Mouse (Mus musculus) left cerebral cortex, postnatal 4 days (tissue): ENCODE results near the gene Tm9sf3. TPM values are rescaled to one million over a fixed set of nuclear protein-coding genes. Genes with fewer than 3 reads are reported as not detected.
"Not testable (repeated sequence)": the region's sequence is repeated elsewhere in the genome, so short reads cannot be mapped to it uniquely, and the experiment has no call there.

Experiments used
- DNase-seq: peaks from one replicate; pipeline ENCODE4 v3.0.0-alpha.2; 2022
- intact Hi-C: fragments of 180-260 bp; cut with DNase I; formaldehyde crosslinking; loops from one replicate; pipeline ENCODE4 v1.15.1; 2025
- total RNA-seq, 2 experiments: library from RNA; stranded (reverse); gene quantifications; 2 replicates each; pipeline ENCODE4 v1.2.3; 2021

Gene Tm9sf3
- 100 to 1,000 TPM; 126 to 130 TPM for total RNA-seq

DNA sequence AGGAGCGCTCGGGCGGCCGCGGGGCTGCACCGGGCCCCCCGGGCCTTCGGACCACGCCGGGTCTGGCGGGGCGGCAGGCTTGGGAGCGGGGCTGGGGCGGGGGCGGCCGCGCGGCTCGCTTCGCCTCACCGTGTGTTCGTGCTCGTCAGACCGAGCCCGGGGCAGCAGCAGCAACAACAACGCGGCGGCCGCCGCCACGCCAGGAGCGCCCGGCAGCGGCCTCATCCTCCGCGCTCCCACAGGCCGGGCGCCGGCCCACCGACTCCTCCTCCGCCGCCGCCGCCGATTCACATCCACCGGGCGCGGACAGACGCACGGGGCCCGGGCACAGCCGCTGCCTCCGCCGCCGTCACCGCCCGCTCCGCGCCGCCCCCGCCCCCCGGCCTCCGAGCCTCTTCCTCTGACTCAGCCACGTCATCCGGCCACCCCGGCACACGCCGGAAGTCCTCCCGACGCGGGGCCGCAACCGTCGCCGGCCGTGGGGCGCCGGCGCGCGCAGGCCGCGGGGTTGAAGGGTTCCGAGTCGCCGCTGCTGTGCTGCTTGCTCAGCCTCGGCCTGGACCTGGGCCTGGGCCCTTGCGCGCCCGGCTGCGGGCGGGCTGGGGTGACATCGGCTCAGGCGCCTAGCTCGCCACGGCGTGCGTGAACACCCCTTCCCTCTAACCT is at the start of gene Tm9sf3:
Gene Tm9sf3, minus strand, starts transcription at position 368 of the 666 bp plus-strand sequence.
- DNase-seq: peak; percentile 88
- intact Hi-C loops: no loop called here

DNA sequence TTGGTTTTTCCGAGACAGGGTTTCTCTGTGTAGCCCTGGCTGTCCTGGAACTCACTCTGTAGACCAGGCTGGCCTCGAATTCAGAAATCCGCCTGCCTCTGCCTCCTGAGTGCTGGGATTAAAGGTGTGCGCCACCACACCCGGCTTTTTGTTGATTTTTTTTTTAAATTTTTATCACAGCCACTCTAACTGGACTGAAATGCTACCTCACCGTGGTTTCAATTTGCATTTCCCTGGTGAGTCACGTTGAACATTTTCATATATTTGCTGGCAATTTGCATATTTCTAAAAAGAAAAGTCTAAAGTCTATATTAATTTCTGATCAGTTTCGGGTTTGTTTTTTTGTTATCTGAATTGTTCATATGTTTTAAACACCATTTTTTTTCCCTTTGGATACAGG is 48.8 kb upstream of the Tm9sf3 start:
- DNase-seq: not testable (repeated sequence)
- intact Hi-C loops: loop anchor here (10.0 kb wide), 1 partner anchor 292 kb away; no protein-coding TSS in a partner anchor

DNA sequence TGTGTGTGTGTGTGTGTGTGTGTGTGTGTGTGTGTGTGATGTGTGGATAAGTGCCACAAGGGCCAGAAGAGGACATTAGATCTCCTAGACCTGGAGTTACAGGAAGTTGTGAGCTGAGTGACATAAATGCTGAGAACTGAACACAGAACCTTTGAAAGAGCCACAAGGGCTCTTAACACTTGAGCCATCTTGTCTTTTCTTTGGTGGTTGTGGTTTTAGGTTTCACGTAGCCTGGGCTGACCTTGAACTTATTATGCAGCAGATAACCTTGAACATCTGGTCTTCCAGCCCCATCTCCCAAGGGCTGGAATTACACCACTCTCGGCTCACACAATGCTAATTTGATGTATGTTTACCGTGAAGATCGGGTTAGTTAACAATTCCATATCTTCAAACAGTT is 48.2 kb upstream of the Tm9sf3 start:
- no peak for DNase-seq
- intact Hi-C loops: loop anchor here (10.0 kb wide), 1 partner anchor 293 kb away; no protein-coding TSS in a partner anchor

DNA sequence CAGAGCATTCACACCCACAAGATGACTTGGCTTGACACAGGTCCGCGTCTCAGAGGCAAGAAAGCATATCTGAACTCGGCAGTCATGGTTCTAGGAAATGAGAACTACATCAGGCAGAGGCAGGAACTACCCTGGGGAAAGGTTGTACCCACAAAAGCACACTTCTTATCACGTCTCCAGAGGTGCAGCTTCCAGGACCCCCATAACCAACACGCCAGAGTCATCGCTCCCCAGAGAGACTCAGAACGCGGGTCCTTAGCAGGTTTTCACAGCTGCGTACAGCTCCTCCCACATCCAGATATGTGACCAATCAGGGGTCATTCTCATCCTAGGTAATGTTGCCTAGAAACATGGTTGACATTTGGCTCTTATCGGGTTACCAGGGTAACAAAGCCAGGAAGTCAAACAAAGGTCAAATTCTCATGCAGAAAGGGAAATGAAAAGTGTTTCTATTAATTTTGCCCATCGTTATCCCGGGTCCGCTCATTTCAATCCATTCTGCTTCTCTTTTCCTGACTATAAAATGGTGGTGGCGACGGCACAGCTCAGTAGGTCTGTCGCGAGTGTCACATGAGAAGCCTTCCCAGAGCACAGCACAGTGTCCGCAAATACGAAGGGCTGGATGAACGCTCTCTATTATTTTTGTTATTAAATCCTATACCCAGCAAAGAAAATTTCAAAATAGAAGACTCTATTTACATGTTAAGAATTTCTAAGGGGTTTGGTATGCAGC is 47.3 kb upstream of the Tm9sf3 start:
- no peak for DNase-seq
- intact Hi-C loops: loop anchor here (10.0 kb wide), 1 partner anchor 294 kb away; no protein-coding TSS in a partner anchor

DNA sequence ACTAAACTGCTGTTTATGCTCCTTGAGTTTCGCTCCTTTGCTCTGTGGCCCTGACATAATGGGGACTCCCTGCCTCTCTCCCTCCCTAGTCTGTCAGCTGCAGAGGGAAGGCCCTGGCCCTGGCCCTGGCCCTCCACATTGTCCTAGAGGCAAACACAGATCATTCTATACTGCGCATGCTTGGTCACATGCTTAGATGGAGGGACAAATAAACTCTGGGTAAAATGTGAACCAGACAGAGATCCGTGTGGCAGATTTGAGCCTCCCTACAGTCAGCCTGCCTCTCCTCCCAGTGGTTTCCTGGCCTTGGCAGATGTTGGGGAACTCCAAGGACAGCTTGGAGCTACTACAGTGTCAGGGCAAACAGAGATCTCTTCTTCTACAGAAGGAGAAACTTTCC is 40.1 kb upstream of the Tm9sf3 start:
- DNase-seq: no peak
- intact Hi-C loops: no loop called here

DNA sequence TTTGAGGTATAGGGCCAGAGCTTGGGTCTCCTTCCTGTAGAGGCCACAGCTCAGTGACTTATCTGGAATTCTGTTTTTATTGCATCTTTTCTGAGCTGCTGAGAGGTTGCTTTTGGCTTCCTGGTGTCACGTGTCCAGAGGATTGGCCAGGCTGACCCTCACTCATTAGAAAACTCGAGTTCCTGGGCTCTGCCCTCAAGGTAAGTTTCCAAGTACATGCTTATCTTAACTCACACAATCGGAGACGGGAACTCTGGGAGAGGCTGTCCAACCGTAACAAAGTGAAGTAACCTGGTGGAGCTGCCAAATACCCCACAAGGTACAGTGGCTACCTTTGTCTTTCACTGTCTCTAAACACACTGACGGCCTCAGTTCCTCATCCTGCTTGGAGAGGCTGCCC is 39.6 kb upstream of the Tm9sf3 start:
- intact Hi-C loops: no loop called here

DNA sequence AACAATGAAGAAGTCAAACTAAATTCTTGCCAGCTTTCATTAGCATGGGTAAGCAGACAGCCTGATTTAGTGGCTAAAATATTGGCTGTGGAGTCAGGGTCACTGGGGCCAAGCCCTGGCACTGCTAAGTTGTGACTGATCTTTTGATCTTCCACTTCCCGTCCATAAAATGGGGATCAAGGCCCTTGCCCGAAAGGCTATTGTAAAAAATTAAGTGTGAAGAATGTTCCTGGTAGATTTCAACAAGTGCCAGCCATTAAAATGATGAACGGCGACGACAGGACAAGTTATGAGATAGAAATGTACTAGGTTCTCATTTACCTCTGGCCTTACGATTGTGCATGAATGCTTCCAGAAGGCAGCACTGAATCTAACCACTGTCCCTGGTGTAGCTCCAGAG is 38.1 kb upstream of the Tm9sf3 start:
- no peak for DNase-seq
- intact Hi-C loops: no loop called here

More for the DNA sequence above, 39.6 kb upstream of the Tm9sf3 start:
- no peak for DNase-seq

DNA sequence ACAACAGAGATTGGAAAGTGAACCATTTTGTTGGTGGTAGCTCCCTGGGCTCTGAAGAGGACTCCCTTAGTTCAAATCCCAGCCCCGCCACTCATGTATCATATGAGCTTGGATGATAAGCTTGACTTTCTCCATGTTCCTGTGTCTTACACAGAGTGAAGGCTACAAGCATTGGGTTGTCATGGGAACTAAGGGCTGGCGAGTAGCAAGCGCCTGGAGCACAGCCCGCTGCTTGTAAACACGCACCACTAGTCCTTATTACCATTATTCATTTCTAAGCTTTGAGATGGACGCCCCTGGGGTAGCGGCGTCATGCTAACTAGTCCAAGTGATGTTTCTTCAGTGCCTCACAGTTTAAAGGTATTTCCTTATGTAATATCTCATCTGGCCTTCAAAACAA is 35.6 kb upstream of the Tm9sf3 start:
- DNase-seq: no peak
- intact Hi-C loops: no loop called here

DNA sequence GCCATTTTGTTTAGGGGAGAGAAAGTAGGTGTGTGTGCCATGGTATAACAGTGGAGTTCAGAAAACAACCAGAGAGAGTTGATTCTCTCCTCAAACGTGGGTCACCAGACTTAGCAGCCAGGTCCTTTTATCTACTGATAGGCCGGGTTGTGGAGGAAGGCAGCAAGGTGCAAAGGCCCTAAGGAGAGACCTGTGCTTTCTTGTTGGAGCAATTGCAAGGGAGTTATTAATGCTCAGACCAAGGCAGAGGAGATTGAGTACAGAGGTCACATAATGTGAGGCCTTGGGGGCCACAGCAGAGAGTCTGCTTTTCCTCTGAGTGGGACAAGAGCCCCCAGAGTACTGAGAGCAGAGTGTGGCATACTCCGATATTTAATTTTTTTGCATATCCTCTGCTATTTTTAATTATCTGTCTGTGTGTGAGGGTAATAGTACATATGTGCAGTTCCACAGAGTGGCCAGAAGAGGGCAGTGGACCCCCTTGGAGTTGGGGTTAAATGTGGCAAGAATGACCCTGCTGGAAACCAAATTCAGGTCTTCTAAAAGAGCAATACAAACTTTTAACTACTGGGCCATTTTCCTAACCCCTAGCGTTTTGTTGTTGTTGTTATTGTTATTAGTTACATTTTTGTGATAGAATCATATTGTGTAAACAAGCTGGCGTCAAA is 27.3 kb upstream of the Tm9sf3 start:
- intact Hi-C loops: no loop called here
- no peak for DNase-seq

DNA sequence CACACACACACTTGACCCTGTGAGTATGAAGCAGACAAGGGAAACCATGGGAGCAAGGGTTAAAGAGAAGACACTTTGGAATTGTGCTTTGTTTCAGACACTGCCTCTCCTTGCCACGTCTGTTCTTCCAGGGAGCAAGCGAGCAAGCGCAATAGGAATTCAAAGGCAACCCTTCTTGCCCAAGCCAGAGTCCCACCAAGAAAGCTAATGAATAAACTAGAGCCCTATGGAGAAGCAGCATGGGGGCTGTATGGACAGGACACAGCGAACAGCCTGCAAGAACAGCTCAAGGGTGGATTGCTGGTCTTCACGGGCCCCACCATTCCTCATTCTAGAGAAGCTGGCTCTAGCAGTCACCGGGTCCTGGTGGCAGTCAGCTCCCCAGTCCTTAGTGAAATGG is 24.8 kb upstream of the Tm9sf3 start:
- intact Hi-C loops: no loop called here
- no peak for DNase-seq

DNA sequence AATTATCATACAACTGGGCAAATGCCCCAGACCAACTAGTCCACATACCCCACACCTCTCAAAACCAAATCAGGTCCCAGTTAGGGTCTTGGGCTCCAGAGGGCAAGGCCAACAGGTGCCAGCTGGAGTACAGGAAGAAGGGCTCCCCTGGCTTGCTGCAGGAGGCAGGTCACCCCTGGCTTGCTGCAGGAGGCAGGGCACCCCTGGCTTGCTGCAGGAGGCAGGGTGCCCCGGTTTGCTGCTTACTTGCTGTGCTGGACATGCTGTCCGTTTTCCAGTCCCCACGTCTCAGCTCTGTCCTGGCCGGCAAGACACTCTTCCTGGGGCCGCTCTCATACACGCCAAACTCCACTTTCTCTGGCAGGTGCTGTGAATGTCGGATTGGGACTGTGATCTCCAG is 23.4 kb upstream of the Tm9sf3 start:
- no peak for DNase-seq
- intact Hi-C loops: no loop called here

DNA sequence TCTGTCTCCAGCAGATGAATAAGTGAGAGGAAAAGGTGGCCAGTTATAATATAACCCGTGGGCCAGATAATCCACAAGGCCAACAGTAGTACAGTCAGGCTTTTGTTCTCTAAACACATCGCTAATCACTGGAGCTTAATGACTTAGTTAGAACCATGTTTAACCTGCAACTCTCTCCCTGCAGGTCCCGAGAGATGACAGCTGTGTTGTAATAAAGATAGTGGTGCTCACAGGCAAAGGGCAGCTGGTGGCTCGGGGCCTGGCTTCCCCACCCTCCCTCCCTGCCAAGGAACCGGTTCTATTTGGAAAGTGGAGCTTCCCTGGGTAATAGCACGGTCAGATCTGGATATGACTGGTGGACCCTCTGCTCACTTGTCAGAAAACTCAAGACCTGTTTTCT is 20.7 kb upstream of the Tm9sf3 start:
- intact Hi-C loops: no loop called here
- DNase-seq: no peak

DNA sequence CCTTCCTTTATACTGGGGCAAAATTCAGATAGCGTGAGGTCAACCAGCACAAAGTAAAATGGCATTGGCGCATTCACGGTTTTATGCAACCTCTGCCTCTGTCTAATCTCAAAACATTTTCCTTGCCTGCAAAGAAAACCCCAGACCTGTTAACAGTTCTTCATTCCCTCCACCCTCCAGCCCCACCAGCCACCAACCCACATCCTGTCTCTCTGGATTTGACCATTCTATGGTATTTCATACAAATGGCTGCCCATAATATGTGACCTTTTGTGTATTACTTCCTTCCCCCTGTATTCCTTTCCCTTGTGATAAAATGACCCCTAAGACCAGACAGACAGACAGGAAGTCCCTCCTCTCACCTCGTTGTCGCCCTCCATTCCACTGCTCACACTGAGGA is 18.9 kb upstream of the Tm9sf3 start:
- DNase-seq: no peak
- intact Hi-C loops: no loop called here

DNA sequence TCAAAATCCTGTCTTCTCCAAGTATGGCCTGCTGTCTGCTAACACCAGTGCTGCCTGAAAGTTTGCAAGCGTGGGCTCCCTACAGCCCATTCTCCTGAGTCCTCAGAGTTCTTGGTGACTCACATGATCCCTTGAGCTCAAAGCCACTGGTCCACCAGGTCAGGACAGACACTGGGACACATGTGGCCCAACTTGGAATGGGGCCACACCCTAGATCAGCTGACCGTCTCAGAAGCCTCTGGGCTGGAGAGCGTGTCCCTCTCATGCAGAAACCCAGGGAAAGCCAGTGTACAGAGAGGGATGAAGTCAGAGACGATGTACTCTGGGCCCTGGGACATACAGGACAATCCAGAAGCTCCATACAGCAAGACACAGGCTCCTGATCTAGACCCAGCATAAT is 18.4 kb upstream of the Tm9sf3 start:
- intact Hi-C loops: no loop called here
- DNase-seq: no peak

DNA sequence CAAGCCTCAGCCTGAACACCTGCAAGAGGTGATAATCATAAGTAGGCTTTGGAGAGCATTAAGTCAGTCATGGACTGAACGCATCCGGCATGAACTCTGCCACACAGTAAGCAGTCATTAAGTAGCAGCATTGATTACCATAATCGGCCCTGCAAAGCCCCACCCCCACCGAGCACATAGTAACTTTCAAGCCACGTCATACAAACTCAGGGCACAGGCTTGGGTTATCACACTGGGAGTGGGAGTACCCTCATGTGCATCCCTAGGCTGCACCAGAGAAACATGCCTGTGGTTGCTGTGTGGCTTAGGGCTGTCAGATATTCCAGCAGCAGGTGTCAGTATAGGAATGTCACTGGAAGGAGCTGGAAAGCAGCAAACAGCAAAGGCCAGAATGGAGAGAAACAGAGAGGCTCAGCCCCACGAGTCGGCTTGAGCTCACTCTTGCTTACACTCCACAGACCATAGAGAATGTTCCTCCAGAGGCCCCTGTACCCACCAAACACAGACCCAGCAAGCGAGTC is 16.0 kb upstream of the Tm9sf3 start:
- intact Hi-C loops: no loop called here
- DNase-seq: no peak

DNA sequence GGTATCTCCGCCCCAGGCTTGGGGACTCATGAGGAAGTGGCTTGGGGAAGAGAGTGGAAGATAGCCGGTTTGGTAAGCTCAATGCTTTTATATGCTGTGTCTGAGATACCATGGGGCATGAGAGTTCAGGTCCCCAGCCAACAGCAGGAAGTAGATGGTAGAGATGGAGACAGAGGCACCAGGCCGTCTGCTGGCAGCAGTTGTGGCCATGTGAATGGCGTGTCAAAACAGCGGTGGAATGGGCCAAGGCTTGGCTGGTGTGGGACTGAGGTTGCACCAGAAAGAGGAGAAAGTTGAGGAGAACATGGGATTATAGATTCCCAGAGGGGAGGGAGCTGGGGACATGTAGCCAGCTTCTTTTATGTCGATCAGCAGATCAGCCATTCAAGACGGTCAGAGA is 14.8 kb upstream of the Tm9sf3 start:
- DNase-seq: no peak
- intact Hi-C loops: no loop called here

DNA sequence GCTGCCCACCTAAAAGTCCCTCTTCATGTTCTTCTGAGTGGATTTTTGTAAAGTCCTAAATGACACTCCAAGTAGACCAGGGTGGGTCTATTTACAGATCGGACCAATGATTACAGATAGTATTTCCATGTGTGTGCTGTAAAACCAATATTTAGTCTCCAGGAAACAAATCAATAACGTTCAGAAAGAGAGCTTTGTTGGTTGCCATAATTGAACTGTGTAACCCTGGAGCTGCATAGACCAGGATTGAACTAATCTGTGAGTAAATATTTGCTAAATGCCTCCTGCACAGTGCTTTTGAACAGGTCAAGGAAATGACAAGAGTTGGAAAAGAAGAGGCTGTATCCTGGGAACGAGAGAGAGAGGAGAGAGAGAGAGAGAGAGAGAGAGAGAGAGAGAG is 11.8 kb upstream of the Tm9sf3 start:
- intact Hi-C loops: no loop called here

DNA sequence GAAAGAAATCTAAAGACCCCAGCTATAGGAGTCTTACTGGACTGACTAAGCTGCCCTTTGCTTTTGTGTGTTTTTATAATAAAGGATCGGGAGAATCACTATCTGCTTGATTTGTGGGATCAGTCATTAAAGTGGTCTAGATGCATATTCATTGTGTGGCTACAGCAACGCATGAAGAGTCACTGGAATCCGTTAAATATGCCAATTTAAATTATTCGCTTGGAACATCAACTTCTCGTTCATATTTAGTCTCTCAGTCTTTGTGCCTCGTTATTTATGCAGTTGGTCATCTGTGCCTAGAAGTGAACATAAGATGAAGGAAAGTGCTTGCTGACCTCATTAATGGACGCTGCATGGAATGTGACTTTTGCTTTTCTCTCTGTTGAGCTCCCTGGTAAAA is 7.1 kb upstream of the Tm9sf3 start:
- intact Hi-C loops: no loop called here
- no peak for DNase-seq

More for the DNA sequence above, 11.8 kb upstream of the Tm9sf3 start:
- DNase-seq: no peak

DNA sequence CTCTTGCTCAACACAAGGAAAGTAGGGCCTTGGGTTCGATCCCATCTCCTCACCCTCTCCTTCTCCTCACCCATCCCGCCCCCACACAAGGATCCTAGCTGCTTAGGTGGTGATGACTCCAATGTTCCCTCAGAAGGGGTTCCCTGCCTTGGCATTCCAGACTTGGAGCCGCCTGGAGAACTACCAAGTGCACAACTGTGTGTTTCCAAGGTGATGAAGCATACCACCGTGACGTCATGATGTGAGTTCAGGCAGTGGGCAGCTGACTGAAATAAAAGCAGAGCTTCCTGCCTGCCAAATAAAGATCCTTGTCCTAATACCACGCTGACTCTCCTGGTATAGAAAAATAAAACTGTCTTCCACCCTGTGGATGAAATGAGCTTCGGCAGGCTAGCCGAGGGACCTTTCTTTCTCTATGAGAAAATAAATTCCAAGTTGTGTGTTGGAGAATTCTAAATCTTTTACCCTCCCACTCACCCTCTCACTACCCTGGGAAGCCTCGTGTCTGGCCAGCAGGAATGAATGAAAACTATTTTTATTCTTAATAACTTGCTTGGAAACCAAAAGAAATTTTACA is 6.4 kb upstream of the Tm9sf3 start:
- intact Hi-C loops: no loop called here
- DNase-seq: peak; percentile 15

DNA sequence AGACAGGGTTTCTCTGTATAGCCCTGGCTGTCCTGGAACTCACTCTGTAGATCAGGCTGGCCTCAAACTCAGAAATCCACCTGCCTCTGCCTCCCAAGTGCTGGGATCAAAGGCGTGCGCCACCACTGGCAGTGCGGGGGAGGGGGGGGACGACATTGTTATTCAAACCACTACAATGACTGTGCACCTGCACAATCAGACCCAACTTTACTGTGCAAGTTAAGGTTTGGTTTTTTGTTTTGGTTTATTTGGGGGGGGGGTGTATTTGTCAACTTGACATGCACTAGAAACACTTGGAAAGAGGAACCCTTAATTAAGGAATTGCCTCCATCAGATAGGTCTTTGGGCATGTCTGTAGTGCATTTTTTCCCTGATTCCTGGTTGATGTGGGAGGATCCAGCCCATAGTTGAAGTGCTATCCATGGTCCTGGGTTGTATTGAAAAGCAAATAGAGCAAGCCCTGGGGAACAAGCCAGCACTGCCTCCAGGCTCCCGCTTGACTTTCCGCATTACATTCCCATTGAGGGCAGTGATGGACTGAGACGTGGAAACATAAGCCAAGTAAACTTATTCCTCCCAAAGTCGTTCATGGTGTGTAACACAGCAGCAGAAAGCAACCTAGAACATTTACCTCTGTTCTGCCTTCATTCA is 2.6 kb upstream of the Tm9sf3 start:
- intact Hi-C loops: no loop called here
- no peak for DNase-seq

DNA sequence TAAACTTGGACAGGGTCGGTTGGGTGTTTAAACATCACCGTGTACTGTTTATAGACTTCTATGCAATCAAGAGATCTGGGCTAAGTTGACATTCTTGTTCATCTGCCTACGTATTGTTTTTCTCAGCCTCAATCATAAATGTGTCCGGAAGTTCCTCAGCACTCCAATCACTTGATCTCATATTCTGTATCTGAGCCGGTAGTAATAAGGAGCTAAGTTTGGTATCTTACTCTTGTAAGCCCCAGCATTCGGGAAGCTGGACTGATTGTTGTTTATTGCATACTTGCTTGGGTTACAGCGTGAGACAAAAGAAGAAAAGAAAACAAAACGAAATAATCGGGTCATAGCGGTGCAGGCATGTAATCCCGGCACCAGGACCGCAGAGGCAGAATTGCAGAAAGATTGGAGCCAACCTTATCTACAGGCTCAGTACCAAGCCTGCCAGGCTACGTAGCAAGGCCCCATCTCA is 568 bp upstream of the Tm9sf3 start:
- no peak for DNase-seq
- intact Hi-C loops: no loop called here
